Mouse (Mus musculus) CD4-positive, CD25-positive, alpha-beta regulatory T cell, adult 9 weeks (primary cell): ENCODE measurements around the gene Gm20662. TPM values are rescaled to one million over a fixed set of nuclear protein-coding genes. Genes with fewer than 3 reads are reported as not detected.

Experiments
- polyA plus RNA-seq: library from polyadenylated mRNA; unstranded; fragments of 100-300 nt; shearing (Covaris generic); gene quantifications from one replicate; pipeline ENCODE4 v1.2.1, GENCODE M21; 2017

Gene Gm20662
- not detected for polyA plus RNA-seq

GRCm38 (mm10) chr9:107996049-107996448 is at the start of gene Gm20662:
Gene Gm20662, plus strand, starts transcription at chr9:107996349.

GRCm38 (mm10) chr9:107949922-107950235 is 46.3 kb upstream of the Gm20662 start, which contains the start of gene Traip:
Gene Traip, plus strand, starts transcription at chr9:107950136.

GRCm38 (mm10) chr9:107975399-107976386 is 20.5 kb upstream of the Gm20662 start, which contains the start of gene Uba7:
Gene Uba7, plus strand, starts transcription at chr9:107975505.

GRCm38 (mm10) chr9:107982681-107983346 is 13.3 kb upstream of the Gm20662 start, which contains the start of gene Gm20661:
Gene Gm20661, plus strand, starts transcription at chr9:107983058.

GRCm38 (mm10) chr9:107985131-107986119 is 10.7 kb upstream of the Gm20662 start, which contains the start of gene Inka1:
Gene Inka1, minus strand, starts transcription at chr9:107985879.

GRCm38 (mm10) chr9:107992197-107992596 is 4.0 kb upstream of the Gm20662 start, which contains the start of gene Cdhr4:
Gene Cdhr4, plus strand, starts transcription at chr9:107992497.

GRCm38 (mm10) chr9:108001922-108002770 is 6.0 kb downstream of the Gm20662 start, which contains the start of gene Ip6k1:
Gene Ip6k1, plus strand, starts transcription at chr9:108002501.

GRCm38 (mm10) chr9:108049016-108049455 is 52.9 kb downstream of the Gm20662 start, which contains the start of gene Gmppb:
Gene Gmppb, plus strand, starts transcription at chr9:108049242.

GRCm38 (mm10) chr9:108052885-108053664 is 56.9 kb downstream of the Gm20662 start, which contains the start of gene Amigo3:
Gene Amigo3, plus strand, starts transcription at chr9:108053159.

GRCm38 (mm10) chr9:108080168-108080567 is 84.0 kb downstream of the Gm20662 start, which contains the start of gene Mst1:
Gene Mst1, plus strand, starts transcription at chr9:108080436.

GRCm38 (mm10) chr9:108082988-108083431 is 86.9 kb downstream of the Gm20662 start, which contains the start of gene Rnf123:
Gene Rnf123, minus strand, starts transcription at chr9:108083346.

GRCm38 (mm10) chr9:108094184-108094941 is 98.2 kb downstream of the Gm20662 start, which contains the start of gene Apeh:
Gene Apeh, minus strand, starts transcription at chr9:108094606.

Other genes starting within 250 kb of the Gm20662 start
- 336 TPM for gene Rbm5, start 225.4 kb upstream of the Gm20662 start, polyA plus RNA-seq
- 128 TPM for gene Rbm6, start 123.1 kb upstream of the Gm20662 start, polyA plus RNA-seq
- gene Mon1a, start 108.2 kb upstream of the Gm20662 start, polyA plus RNA-seq: 15.9 TPM
- gene Mst1r, start 89.5 kb upstream of the Gm20662 start, polyA plus RNA-seq: not detected
- not detected for gene Actl11, start 67.9 kb upstream of the Gm20662 start, polyA plus RNA-seq
- not detected for gene Camkv, start 60.7 kb upstream of the Gm20662 start, polyA plus RNA-seq
- gene Traip, start 46.2 kb upstream of the Gm20662 start, polyA plus RNA-seq: 4.0 TPM
- 343 TPM for gene Uba7, start 20.8 kb upstream of the Gm20662 start, polyA plus RNA-seq
- gene Gm20661, start 13.3 kb upstream of the Gm20662 start, polyA plus RNA-seq: not detected
- gene Inka1, start 10.5 kb upstream of the Gm20662 start, polyA plus RNA-seq: 2.0 TPM
- 0.42 TPM for gene Cdhr4, start 3.9 kb upstream of the Gm20662 start, polyA plus RNA-seq
- gene Ip6k1, start 6.2 kb downstream of the Gm20662 start, polyA plus RNA-seq: 59.6 TPM
- gene Gmppb, start 52.9 kb downstream of the Gm20662 start, polyA plus RNA-seq: 40.5 TPM
- 3.9 TPM for gene Amigo3, start 56.8 kb downstream of the Gm20662 start, polyA plus RNA-seq
- 2.1 TPM for gene Mst1, start 84.1 kb downstream of the Gm20662 start, polyA plus RNA-seq
- gene Rnf123, start 87.0 kb downstream of the Gm20662 start, polyA plus RNA-seq: 172 TPM
- gene Apeh, start 98.3 kb downstream of the Gm20662 start, polyA plus RNA-seq: 108 TPM
- 0.60 TPM for gene Bsn, start 194.0 kb downstream of the Gm20662 start, polyA plus RNA-seq